Mouse (Mus musculus): Measurements from ENCODE around the gene Dohh. TPM values are rescaled to one million over a fixed set of nuclear protein-coding genes. Genes with fewer than 3 reads are reported as not detected.

Gene Dohh
- polyA plus RNA-seq, 1 experiment from 2014 or later, result 61.0 TPM

- H3K4me2 ChIP-seq (ENCODE audit: low read depth, low read length), result peak overlapping the region; percentile 52
- ATAC-seq (ENCODE audit: low read depth), result peak; percentile 95
- no peaks in the 10 kb centered on the region for H3K27me3 ChIP-seq (ENCODE audit: control insufficient read depth, insufficient read depth, low read length)
- no peaks in the 10 kb centered on the region for H3K9me3 ChIP-seq (ENCODE audit: control insufficient read depth, low read length)
- peak overlapping the region; percentile 79 for H3K9ac ChIP-seq (replicated peaks; ENCODE audit: low read depth, low read length)
- H3K4me1 ChIP-seq (ENCODE audit: control insufficient read depth, insufficient read depth, low read length), result peaks cover 21% of the 10 kb centered on the region
- 1% methylated on average over 46 of the region's 46 CpGs for WGBS
- peaks cover 4% of the 10 kb centered on the region; the same call in 1 of the 2 replicates for H3K36me3 ChIP-seq (ENCODE audit: control insufficient read depth, insufficient read depth, low read length)
- peak overlapping the region; percentile 79 for H3K27ac ChIP-seq (ENCODE audit: low read depth, low read length)
- H3K4me3 ChIP-seq (ENCODE audit: low read depth, low read length), result peak overlapping the region; percentile 75
Observed at GRCm38 (mm10) chr10:81378553-81379182, 5.6 kb upstream of the Dohh start.

DNA sequence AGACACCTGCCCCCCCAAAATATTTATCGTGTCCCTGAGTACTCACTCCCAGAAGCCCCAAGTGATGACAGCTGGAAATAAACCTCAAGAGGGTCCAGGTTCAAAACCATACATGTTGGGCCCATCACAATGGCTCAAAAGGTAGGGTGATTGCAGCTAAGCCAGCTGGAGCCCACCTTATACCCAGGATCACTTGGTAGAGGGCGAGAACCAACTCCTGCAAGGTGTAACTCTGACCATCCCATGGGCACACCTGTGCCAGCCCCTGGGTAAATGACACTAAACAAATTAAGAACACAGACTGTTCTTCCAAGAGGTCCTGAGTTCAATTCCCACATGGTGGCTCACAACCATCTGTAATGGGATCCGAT, 5.1 kb upstream of the Dohh start:
- Histone ChIP-seq H3K9ac (replicated peaks; ENCODE audit: low read depth, low read length) (no peak overlapping the region; the same call in 1 of the 2 replicates), H3K4me2 (ENCODE audit: low read depth, low read length) (peak overlapping the region; percentile 52), H3K36me3 (ENCODE audit: control insufficient read depth, insufficient read depth, low read length) (peaks cover under 1% of the 10 kb centered on the region; the same call in 1 of the 2 replicates), H3K4me3 (ENCODE audit: low read depth, low read length) (peak overlapping the region; percentile 75), H3K4me1 (ENCODE audit: control insufficient read depth, insufficient read depth, low read length) (peaks cover 21% of the 10 kb centered on the region), H3K27ac (ENCODE audit: low read depth, low read length) (peak overlapping the region; percentile 70; the same call in 1 of the 2 replicates), H3K27me3 (ENCODE audit: control insufficient read depth, insufficient read depth, low read length) (no peaks in the 10 kb centered on the region), H3K9me3 (ENCODE audit: control insufficient read depth, low read length) (no peaks in the 10 kb centered on the region)
- WGBS, result 57% methylated on average over 3 of the region's 3 CpGs
- peak; percentile 3 for ATAC-seq (ENCODE audit: low read depth)

DNA sequence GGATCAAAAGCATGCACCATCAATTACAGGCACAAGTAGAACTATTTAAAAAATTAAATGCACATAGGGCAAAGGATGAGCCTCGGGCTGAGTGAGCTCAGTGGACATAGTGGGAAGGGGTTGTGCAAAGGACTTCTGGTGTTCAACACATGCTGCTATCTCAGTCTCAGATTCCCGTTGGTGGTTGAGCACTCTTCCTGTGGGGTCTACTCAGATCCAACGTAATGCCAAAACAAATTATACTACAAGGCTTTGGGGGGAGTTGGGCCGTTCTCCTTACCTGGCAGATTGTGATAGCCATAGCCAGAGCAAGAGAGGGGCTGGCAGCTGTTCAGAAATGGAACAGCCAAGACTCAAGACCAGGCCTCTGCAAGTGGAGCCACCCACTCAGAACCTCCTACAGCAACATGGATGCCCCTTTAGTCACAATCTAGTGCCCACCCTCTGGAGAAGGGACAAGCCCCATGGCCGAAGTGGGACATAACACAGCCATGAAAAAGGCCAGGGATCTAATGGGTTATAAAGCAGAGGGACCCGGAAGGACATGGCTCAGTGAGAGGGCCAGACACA, 4.3 kb upstream of the Dohh start:
- no peak overlapping the region for H3K9ac ChIP-seq (replicated peaks; ENCODE audit: low read depth, low read length)
- H3K27me3 ChIP-seq (ENCODE audit: control insufficient read depth, insufficient read depth, low read length), result no peaks in the 10 kb centered on the region
- H3K4me3 ChIP-seq (ENCODE audit: low read depth, low read length), result no peak overlapping the region
- H3K4me1 ChIP-seq (ENCODE audit: control insufficient read depth, insufficient read depth, low read length), result peaks cover 23% of the 10 kb centered on the region
- 92% methylated on average over 6 of the region's 6 CpGs for whole genome bisulfite sequencing
- no peak for ATAC-seq (ENCODE audit: low read depth)
- H3K36me3 ChIP-seq (ENCODE audit: control insufficient read depth, insufficient read depth, low read length), result no peaks in the 10 kb centered on the region
- no peak overlapping the region for H3K27ac ChIP-seq (ENCODE audit: low read depth, low read length)
- no peaks in the 10 kb centered on the region for H3K9me3 ChIP-seq (ENCODE audit: control insufficient read depth, low read length)
- no peak overlapping the region for H3K4me2 ChIP-seq (ENCODE audit: low read depth, low read length)

DNA sequence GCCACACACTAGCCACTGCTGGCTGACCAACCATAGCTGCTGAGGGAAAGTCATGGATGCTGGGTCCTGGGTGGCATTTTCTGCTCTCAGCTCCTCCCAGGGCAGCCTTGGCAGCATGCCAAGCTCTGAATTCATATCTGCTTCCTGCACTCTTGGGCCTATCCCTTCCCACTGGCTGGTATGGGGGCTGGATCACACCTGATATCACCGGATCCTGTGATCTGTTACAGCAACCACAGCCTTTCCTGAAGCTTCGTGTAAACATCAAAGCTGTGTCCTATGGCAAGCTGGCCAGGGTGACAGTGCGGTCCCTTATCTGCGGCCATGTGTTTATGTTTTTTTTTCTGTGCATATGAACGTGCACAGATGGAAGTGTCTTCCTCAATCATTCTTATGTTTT, 2.2 kb upstream of the Dohh start:
- no peaks in the 10 kb centered on the region for H3K27me3 ChIP-seq (ENCODE audit: control insufficient read depth, insufficient read depth, low read length)
- 82% methylated on average over 5 of the region's 5 CpGs for WGBS
- H3K27ac ChIP-seq (ENCODE audit: low read depth, low read length), result no peak overlapping the region
- no peaks in the 10 kb centered on the region for H3K9me3 ChIP-seq (ENCODE audit: control insufficient read depth, low read length)
- peaks cover 6% of the 10 kb centered on the region for H3K36me3 ChIP-seq (ENCODE audit: control insufficient read depth, insufficient read depth, low read length)
- no peak overlapping the region for H3K4me3 ChIP-seq (ENCODE audit: low read depth, low read length)
- no peak overlapping the region for H3K9ac ChIP-seq (replicated peaks; ENCODE audit: low read depth, low read length)
- peaks cover 15% of the 10 kb centered on the region for H3K4me1 ChIP-seq (ENCODE audit: control insufficient read depth, insufficient read depth, low read length)
- H3K4me2 ChIP-seq (ENCODE audit: low read depth, low read length), result no peak overlapping the region
- no peak for ATAC-seq (ENCODE audit: low read depth)

DNA sequence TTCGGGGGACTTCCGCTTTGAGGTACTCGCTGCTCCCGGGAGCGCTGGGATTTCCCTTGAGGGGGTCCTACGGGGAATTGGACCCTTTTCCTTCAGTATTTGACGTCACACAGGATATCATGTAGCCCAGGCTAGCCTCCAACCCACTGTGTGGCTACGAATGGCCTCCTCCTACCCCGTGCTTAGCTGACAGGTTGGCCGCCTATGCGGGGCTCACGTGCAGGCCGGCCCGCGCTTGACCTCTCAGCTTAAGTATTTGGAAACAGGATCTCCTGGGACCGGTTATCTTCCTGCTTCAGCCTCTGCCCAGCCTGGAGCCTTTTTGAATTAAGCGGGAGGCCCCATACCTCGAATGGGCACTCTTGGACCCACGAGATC, 366 bp downstream of the Dohh start:
- ATAC-seq (ENCODE audit: low read depth), result peak; percentile 22
- 1% methylated on average over 19 of the region's 19 CpGs for WGBS
- H3K36me3 ChIP-seq (ENCODE audit: control insufficient read depth, insufficient read depth, low read length), result peaks cover 21% of the 10 kb centered on the region
- peak overlapping the region; percentile 91 for H3K4me2 ChIP-seq (ENCODE audit: low read depth, low read length)
- peaks cover 8% of the 10 kb centered on the region for H3K4me1 ChIP-seq (ENCODE audit: control insufficient read depth, insufficient read depth, low read length)
- H3K9ac ChIP-seq (replicated peaks; ENCODE audit: low read depth, low read length), result peak overlapping the region; percentile 82
- H3K27me3 ChIP-seq (ENCODE audit: control insufficient read depth, insufficient read depth, low read length), result no peaks in the 10 kb centered on the region
- H3K4me3 ChIP-seq (ENCODE audit: low read depth, low read length), result peak overlapping the region; percentile 93
- H3K9me3 ChIP-seq (ENCODE audit: control insufficient read depth, low read length), result no peaks in the 10 kb centered on the region
- peak overlapping the region; percentile 84 for H3K27ac ChIP-seq (ENCODE audit: low read depth, low read length)

DNA sequence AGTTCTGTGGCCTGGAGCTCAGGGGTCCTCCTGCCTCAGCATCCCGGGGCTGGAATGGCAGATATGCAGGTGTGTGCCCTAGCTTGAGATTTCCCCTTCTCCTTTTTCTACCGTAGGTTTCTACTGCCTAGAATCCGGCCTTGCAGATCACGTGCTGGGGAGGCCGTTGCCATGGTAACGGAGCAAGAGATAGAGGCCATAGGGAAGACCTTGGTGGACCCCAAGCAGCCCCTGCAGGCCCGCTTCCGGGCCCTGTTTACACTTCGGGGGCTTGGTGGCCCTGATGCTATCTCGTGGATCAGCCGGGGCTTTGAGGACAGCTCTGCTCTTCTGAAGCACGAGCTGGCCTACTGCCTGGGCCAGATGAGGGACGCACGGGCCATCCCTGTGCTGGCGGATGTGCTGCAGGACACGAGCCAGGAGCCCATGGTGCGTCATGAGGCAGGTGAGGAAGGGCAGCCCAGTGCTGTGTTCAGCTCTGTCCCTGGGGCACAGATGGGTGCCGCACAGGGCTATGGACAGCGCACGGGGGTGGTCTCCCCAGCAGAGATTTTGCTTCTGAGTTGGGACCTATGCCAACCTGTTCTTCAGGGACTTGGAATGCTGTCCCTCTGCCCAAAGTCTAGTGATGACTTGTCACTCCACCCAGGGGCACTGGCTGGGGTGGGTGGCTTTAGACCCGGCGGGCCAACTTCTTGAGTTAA, 1.5 kb downstream of the Dohh start:
- Histone ChIP-seq H3K36me3 (ENCODE audit: control insufficient read depth, insufficient read depth, low read length) (peaks cover 21% of the 10 kb centered on the region), H3K4me2 (ENCODE audit: low read depth, low read length) (peak overlapping the region; percentile 91), H3K4me3 (ENCODE audit: low read depth, low read length) (peak overlapping the region; percentile 93; the same call in 1 of the 2 replicates), H3K9ac (replicated peaks; ENCODE audit: low read depth, low read length) (no peak overlapping the region), H3K9me3 (ENCODE audit: control insufficient read depth, low read length) (no peaks in the 10 kb centered on the region), H3K27ac (ENCODE audit: low read depth, low read length) (no peak overlapping the region), H3K4me1 (ENCODE audit: control insufficient read depth, insufficient read depth, low read length) (peaks cover 14% of the 10 kb centered on the region), H3K27me3 (ENCODE audit: control insufficient read depth, insufficient read depth, low read length) (no peaks in the 10 kb centered on the region)
- WGBS, result 89% methylated on average over 22 of the region's 22 CpGs
- no peak for ATAC-seq (ENCODE audit: low read depth)

GRCm38 (mm10) chr10:81387716-81388115, 3.5 kb downstream of the Dohh start:
- Histone ChIP-seq H3K27me3 (ENCODE audit: control insufficient read depth, insufficient read depth, low read length) (no peaks in the 10 kb centered on the region), H3K4me2 (ENCODE audit: low read depth, low read length) (no peak overlapping the region), H3K4me1 (ENCODE audit: control insufficient read depth, insufficient read depth, low read length) (peaks cover 14% of the 10 kb centered on the region), H3K36me3 (ENCODE audit: control insufficient read depth, insufficient read depth, low read length) (peaks cover 21% of the 10 kb centered on the region), H3K4me3 (ENCODE audit: low read depth, low read length) (no peak overlapping the region), H3K9me3 (ENCODE audit: control insufficient read depth, low read length) (no peaks in the 10 kb centered on the region), H3K27ac (ENCODE audit: low read depth, low read length) (no peak overlapping the region), H3K9ac (replicated peaks; ENCODE audit: low read depth, low read length) (no peak overlapping the region)
- ATAC-seq (ENCODE audit: low read depth), result no peak
- WGBS, result 95% methylated on average over 20 of the region's 20 CpGs

DNA sequence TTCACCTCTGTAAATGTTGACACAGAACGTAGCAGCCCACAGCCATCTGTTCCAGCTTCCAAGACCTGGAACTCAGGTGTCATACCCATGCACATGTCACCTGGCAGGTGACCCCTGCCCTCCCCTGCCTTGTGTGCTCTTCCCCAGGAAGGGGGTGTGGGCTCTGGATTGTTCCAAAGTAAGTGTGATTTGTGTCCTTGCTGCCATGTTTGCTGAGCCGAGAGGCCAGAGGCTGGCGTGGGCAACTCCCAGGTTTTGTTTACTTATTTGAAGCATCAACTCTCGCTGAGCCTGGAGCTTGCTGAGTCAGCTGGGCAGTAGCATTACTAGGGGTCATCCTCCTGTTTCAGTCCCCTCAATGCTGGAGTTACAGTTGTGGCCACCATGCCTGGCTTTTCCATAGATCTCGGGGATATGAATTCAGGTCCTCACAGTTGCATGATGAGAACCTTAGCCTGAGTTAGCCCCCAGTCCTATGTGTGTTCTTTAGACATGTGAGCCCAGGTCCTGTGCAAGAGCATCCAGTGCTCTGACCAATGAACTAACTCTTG, 4.4 kb downstream of the Dohh start, which contains the start of gene Gm48552:
Gm48552 (plus strand) TSS at position 501 of the 551 bp plus-strand sequence.
- no peak within 1 kb of the TSS for H3K27ac ChIP-seq (ENCODE audit: low read depth, low read length)
- H3K36me3 ChIP-seq (ENCODE audit: control insufficient read depth, insufficient read depth, low read length), result peaks cover 21% of the 10 kb centered on the region
- 87% methylated on average over 5 of the region's 5 CpGs for WGBS
- no peak within 1 kb of the TSS for H3K9ac ChIP-seq (replicated peaks; ENCODE audit: low read depth, low read length)
- ATAC-seq (ENCODE audit: low read depth), result no peak
- H3K4me3 ChIP-seq (ENCODE audit: low read depth, low read length), result no peak within 1 kb of the TSS
- H3K4me2 ChIP-seq (ENCODE audit: low read depth, low read length), result no peak within 1 kb of the TSS
- H3K4me1 ChIP-seq (ENCODE audit: control insufficient read depth, insufficient read depth, low read length), result peaks cover 16% of the 10 kb centered on the region
- no peaks in the 10 kb centered on the region for H3K9me3 ChIP-seq (ENCODE audit: control insufficient read depth, low read length)
- no peaks in the 10 kb centered on the region for H3K27me3 ChIP-seq (ENCODE audit: control insufficient read depth, insufficient read depth, low read length)

DNA sequence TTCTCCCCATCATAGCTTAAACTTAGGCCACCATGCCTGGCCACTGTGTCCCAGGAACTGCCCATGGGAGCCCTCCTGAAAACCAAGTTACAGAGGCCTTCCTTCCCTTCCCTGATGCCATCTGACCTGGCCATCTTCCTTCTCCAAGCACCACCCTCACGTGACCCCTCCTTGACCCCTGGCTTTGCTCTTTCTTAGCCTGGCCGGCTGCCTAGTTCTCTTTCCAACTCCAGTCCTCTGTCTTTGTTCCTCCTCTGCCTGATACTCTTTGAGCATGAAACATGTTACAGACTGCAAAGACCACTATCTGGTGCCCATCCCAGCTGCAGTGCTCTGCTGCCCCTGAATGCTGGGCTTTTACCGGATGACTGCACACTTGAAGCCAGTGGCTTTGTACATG, 5.1 kb downstream of the Dohh start:
- ATAC-seq (ENCODE audit: low read depth), result no peak
- peaks cover 21% of the 10 kb centered on the region for H3K4me1 ChIP-seq (ENCODE audit: control insufficient read depth, insufficient read depth, low read length)
- no peak overlapping the region for H3K4me2 ChIP-seq (ENCODE audit: low read depth, low read length)
- no peak overlapping the region for H3K27ac ChIP-seq (ENCODE audit: low read depth, low read length)
- 58% methylated on average over 3 of the region's 3 CpGs for WGBS
- no peaks in the 10 kb centered on the region for H3K27me3 ChIP-seq (ENCODE audit: control insufficient read depth, insufficient read depth, low read length)
- H3K36me3 ChIP-seq (ENCODE audit: control insufficient read depth, insufficient read depth, low read length), result peaks cover 21% of the 10 kb centered on the region
- no peaks in the 10 kb centered on the region for H3K9me3 ChIP-seq (ENCODE audit: control insufficient read depth, low read length)
- H3K4me3 ChIP-seq (ENCODE audit: low read depth, low read length), result no peak overlapping the region
- H3K9ac ChIP-seq (replicated peaks; ENCODE audit: low read depth, low read length), result no peak overlapping the region

All from neural tube, embryonic 14.5 days (tissue).